Comparison of ENCODE assay signal across 10 mouse cellular contexts in genomic region chr15:99032726-99033250, GRCm38 (mm10). TPM values are rescaled to one million over a fixed set of nuclear protein-coding genes. Genes with fewer than 3 reads are reported as not detected.
DNase-seq lines count a peak whose midpoint lies in the region; ATAC-seq and TF ChIP-seq lines count a peak whose summit lies in the region.
"Had no signal": no experiment of that assay in that cellular context is flagged by ENCODE, and none has a peak within 500 bp of the region (broad histone marks: within the 10 kb centered on the region; RNA-seq: fewer than 3 reads in every experiment).

No protein-coding gene starts in this region.

- H3K79me2 ChIP-seq in heart, adult 2 months (replicated peaks; ENCODE audit: control insufficient read depth, insufficient read depth, low read length), result no peaks in the 10 kb centered on the region; the same call in 1 of the 2 replicates

- H3K36me3 ChIP-seq in heart, embryonic 11.5 days (ENCODE audit: control insufficient read depth, insufficient read depth, low read length), result peaks cover 11% of the 10 kb centered on the region
- H3K36me3 ChIP-seq in heart, adult 2 months (ENCODE audit: control insufficient read depth, insufficient read depth, low read length), result peaks cover 9% of the 10 kb centered on the region
- peaks cover 32% of the 10 kb centered on the region for H3K36me3 ChIP-seq in embryonic facial prominence, embryonic 10.5 days (replicated peaks)
- H3K36me3 ChIP-seq in limb, embryonic 11.5 days (ENCODE audit: control insufficient read depth, insufficient read depth, low read length), result peaks cover 10% of the 10 kb centered on the region

- peaks cover 21% of the 10 kb centered on the region for H3K4me1 ChIP-seq in heart, embryonic 11.5 days (ENCODE audit: control insufficient read depth, insufficient read depth, low read length)
- H3K4me1 ChIP-seq in heart, adult 2 months (ENCODE audit: control insufficient read depth, insufficient read depth, low read length), result peaks cover 6% of the 10 kb centered on the region
- H3K4me1 ChIP-seq in embryonic facial prominence, embryonic 10.5 days, result peaks cover 45% of the 10 kb centered on the region
- H3K4me1 ChIP-seq in limb, embryonic 11.5 days (ENCODE audit: control insufficient read depth, insufficient read depth, low read length), result peaks cover 8% of the 10 kb centered on the region; the same call in 1 of the 2 replicates

- no peak for TF ChIP-seq CTCF in heart, adult 2 months (IDR thresholded peaks at IDR 0.05)
- TF ChIP-seq CTCF in layer of hippocampus, adult 2 months (conservative IDR thresholded peaks at IDR 0.05), result no peak

- no peak for DNase-seq in heart, adult 2 months
- peak; percentile 51 for DNase-seq in 3T3-L1 (ENCODE audit: low read depth, low spot score)
- no peak for DNase-seq in embryonic facial prominence, embryonic 10.5 days (ENCODE audit: low spot score)
- DNase-seq in limb, embryonic 11.5 days (ENCODE audit: low spot score), result no peak
- no peak for DNase-seq in ovary, postnatal 14 days (ENCODE audit: low spot score)
- no peak for DNase-seq in layer of hippocampus, adult 2 months (ENCODE audit: low spot score in 2 of 2)
- no peak for DNase-seq in layer of hippocampus, adult 9-11 months
- DNase-seq: cerebellum, postnatal 14 days had no signal

- no peak for ATAC-seq in heart, embryonic 11.5 days (replicated peaks; ENCODE audit: insufficient number of reproducible peaks, low FRiP score, low TSS enrichment)
- ATAC-seq in limb, embryonic 11.5 days (ENCODE audit: insufficient number of reproducible peaks, low FRiP score, low TSS enrichment, low read depth), result no peak

- H3K27me3 ChIP-seq in heart, embryonic 11.5 days (ENCODE audit: control insufficient read depth, insufficient read depth, low read length), result no peaks in the 10 kb centered on the region
- no peaks in the 10 kb centered on the region for H3K27me3 ChIP-seq in heart, adult 2 months (ENCODE audit: control insufficient read depth, insufficient read depth, low read length)
- H3K27me3 ChIP-seq in embryonic facial prominence, embryonic 10.5 days (replicated peaks; ENCODE audit: low read depth, poor library complexity, severe bottlenecking), result no peaks in the 10 kb centered on the region
- H3K27me3 ChIP-seq in limb, embryonic 11.5 days (ENCODE audit: control insufficient read depth, insufficient read depth, low read length), result no peaks in the 10 kb centered on the region

- H3K9ac ChIP-seq in heart, embryonic 11.5 days (ENCODE audit: low read depth, low read length), result peak overlapping the region; percentile 66; the same call in 1 of the 2 replicates
- no peak overlapping the region for H3K9ac ChIP-seq in heart, adult 2 months (ENCODE audit: low read depth, low read length)
- no peak overlapping the region; the same call in 1 of the 2 replicates for H3K9ac ChIP-seq in limb, embryonic 11.5 days (ENCODE audit: low read length)

- H3K27ac ChIP-seq in heart, embryonic 11.5 days (ENCODE audit: low read depth, low read length), result peak overlapping the region; percentile 35; the same call in 1 of the 2 replicates
- no peak overlapping the region for H3K27ac ChIP-seq in heart, adult 2 months
- 0 out of 2 replicates have a peak overlapping the region, but pooled peaks have one; percentile 49 for H3K27ac ChIP-seq in embryonic facial prominence, embryonic 10.5 days (replicated peaks)
- no peak overlapping the region for H3K27ac ChIP-seq in limb, embryonic 11.5 days (replicated peaks; ENCODE audit: low read depth, low read length)
- H3K27ac ChIP-seq in layer of hippocampus, adult 2 months, result no peak overlapping the region

- no peaks in the 10 kb centered on the region for H3K9me3 ChIP-seq in heart, embryonic 11.5 days (replicated peaks; ENCODE audit: control insufficient read depth, low read length)
- H3K9me3 ChIP-seq in embryonic facial prominence, embryonic 10.5 days, result no peaks in the 10 kb centered on the region
- H3K9me3 ChIP-seq in limb, embryonic 11.5 days (ENCODE audit: control insufficient read depth, low read length), result no peaks in the 10 kb centered on the region

- H3K4me3 ChIP-seq in heart, embryonic 11.5 days (ENCODE audit: low read depth, low read length), result peak overlapping the region; percentile 88
- H3K4me3 ChIP-seq in heart, adult 2 months, result no peak overlapping the region
- peak overlapping the region; percentile 72 for H3K4me3 ChIP-seq in embryonic facial prominence, embryonic 10.5 days
- no peak overlapping the region for H3K4me3 ChIP-seq in limb, embryonic 11.5 days (ENCODE audit: low read depth, low read length)
- no peak overlapping the region for H3K4me3 ChIP-seq in layer of hippocampus, adult 2 months

- TF ChIP-seq POLR2A in heart, adult 2 months (IDR thresholded peaks at IDR 0.05; ENCODE audit: insufficient read depth, low read depth, low read length), result no peak

- 37% methylated on average over 7 of the region's 7 CpGs for WGBS in heart, embryonic 11.5 days (ENCODE audit: insufficient replicate concordance)
- 49% methylated on average over 7 of the region's 7 CpGs for WGBS in heart, adult 2 months
- 76% methylated on average over 7 of the region's 7 CpGs for WGBS in embryonic facial prominence, embryonic 10.5 days
- WGBS in limb, embryonic 11.5 days, result 86% methylated on average over 7 of the region's 7 CpGs

- no peak for TF ChIP-seq EP300 in heart, adult 2 months (IDR thresholded peaks at IDR 0.05; ENCODE audit: insufficient read depth, low read depth, low read length)

- intact Hi-C loops in heart, adult 2 months (cut with DNase I), result no loop called here

- H3K4me2 ChIP-seq in heart, embryonic 11.5 days, result peak overlapping the region; percentile 91
- H3K4me2 ChIP-seq in limb, embryonic 11.5 days (ENCODE audit: low read depth, severe bottlenecking), result peak overlapping the region; percentile 76; the same call in 1 of the 2 replicates

RNA-seq across cellular contexts. Expression of gene Tuba1c, which starts 3.1 kb away (rescaled TPM):
- polyA plus RNA-seq in heart, embryonic 11.5 days (2014; fragmentation: Nextera tagmentation; extraction: Ambion mirVana), result 167 and 169 TPM in 2 replicates
- 10 to 100 TPM; 30.1 to 39.0 TPM for total RNA-seq in heart, adult 2 months (2021)
- 58.6 and 74.4 TPM in 2 replicates for polyA plus RNA-seq in heart, adult 2 months (2012; rRNA removed)
- polyA plus RNA-seq in embryonic facial prominence, embryonic 10.5 days (2016; fragmentation: Nextera tagmentation; extraction: Ambion mirVana), result 141 and 144 TPM in 2 replicates
- 146 and 157 TPM in 2 replicates for polyA plus RNA-seq in limb, embryonic 11.5 days (2014; fragmentation: Nextera tagmentation; extraction: Ambion mirVana)
- 10 to 100 TPM; 49.6 to 51.1 TPM for total RNA-seq in layer of hippocampus, adult 2 months (2021)

RNA-seq across cellular contexts. Expression of gene Prph, which starts 22.2 kb away (rescaled TPM):
- polyA plus RNA-seq in heart, embryonic 11.5 days (2014; fragmentation: Nextera tagmentation; extraction: Ambion mirVana), result 0.09 and 0.59 TPM in 2 replicates
- total RNA-seq in heart, adult 2 months (2021), result under 1 TPM; 0.13 to 0.80 TPM
- polyA plus RNA-seq in heart, adult 2 months (2012; rRNA removed), result 1.00 and 2.1 TPM in 2 replicates
- polyA plus RNA-seq in embryonic facial prominence, embryonic 10.5 days (2016; fragmentation: Nextera tagmentation; extraction: Ambion mirVana), result 3.7 and 6.3 TPM in 2 replicates
- 0.10 and 0.11 TPM in 2 replicates for polyA plus RNA-seq in limb, embryonic 11.5 days (2014; fragmentation: Nextera tagmentation; extraction: Ambion mirVana)
- total RNA-seq in layer of hippocampus, adult 2 months (2021), result under 1 TPM; 0.67 to 0.83 TPM

RNA-seq across cellular contexts. Expression of gene Troap, which starts 41.6 kb away (rescaled TPM):
- 21.1 and 22.0 TPM in 2 replicates for polyA plus RNA-seq in heart, embryonic 11.5 days (2014; fragmentation: Nextera tagmentation; extraction: Ambion mirVana)
- under 1 TPM in 1 of 2 experiments, not detected in 1; 0.31 TPM for total RNA-seq in heart, adult 2 months (2021)
- 0.18 and 0.53 TPM in 2 replicates for polyA plus RNA-seq in heart, adult 2 months (2012; rRNA removed)
- 49.8 and 53.1 TPM in 2 replicates for polyA plus RNA-seq in embryonic facial prominence, embryonic 10.5 days (2016; fragmentation: Nextera tagmentation; extraction: Ambion mirVana)
- polyA plus RNA-seq in limb, embryonic 11.5 days (2014; fragmentation: Nextera tagmentation; extraction: Ambion mirVana), result 33.4 and 37.2 TPM in 2 replicates
- total RNA-seq in layer of hippocampus, adult 2 months (2021), result under 1 TPM; 0.36 to 0.64 TPM

RNA-seq across cellular contexts. Expression of gene C1ql4, which starts 54.8 kb away (rescaled TPM):
- 0.20 and 0.27 TPM in 2 replicates for polyA plus RNA-seq in heart, embryonic 11.5 days (2014; fragmentation: Nextera tagmentation; extraction: Ambion mirVana)
- total RNA-seq in heart, adult 2 months (2021), result not detected
- not detected in 2 replicates for polyA plus RNA-seq in heart, adult 2 months (2012; rRNA removed)
- 0.36 and 0.52 TPM in 2 replicates for polyA plus RNA-seq in embryonic facial prominence, embryonic 10.5 days (2016; fragmentation: Nextera tagmentation; extraction: Ambion mirVana)
- not detected in 2 replicates for polyA plus RNA-seq in limb, embryonic 11.5 days (2014; fragmentation: Nextera tagmentation; extraction: Ambion mirVana)
- total RNA-seq in layer of hippocampus, adult 2 months (2021), result not detected
- polyA plus RNA-seq: spleen, adult 2 months had no signal

Comparison
In these comparisons a context has a peak if more than half of its experiments do, and no peak if none do; other contexts are left out.
1. H3K27ac ChIP-seq: peak in heart, embryonic 11.5 days (single experiment) and embryonic facial prominence, embryonic 10.5 days (single experiment); none in heart, adult 2 months (single experiment), limb, embryonic 11.5 days (single experiment) and layer of hippocampus, adult 2 months (single experiment).
2. H3K4me3 ChIP-seq: peak in heart, embryonic 11.5 days (single experiment) and embryonic facial prominence, embryonic 10.5 days (single experiment); none in heart, adult 2 months (single experiment), limb, embryonic 11.5 days (single experiment) and layer of hippocampus, adult 2 months (single experiment).
3. RNA of gene Troap, which starts 41.6 kb away (polyA plus RNA-seq): 49.8 to 53.1 TPM in embryonic facial prominence, embryonic 10.5 days, 33.4 to 37.2 TPM in limb, embryonic 11.5 days and 21.1 to 22.0 TPM in heart, embryonic 11.5 days; 0.18 to 0.53 TPM in heart, adult 2 months; every median in the first group is over 10 times any median in the second.